Mouse (Mus musculus): ENCODE measurements around the gene Cpeb4. TPM values are rescaled to one million over a fixed set of nuclear protein-coding genes. Genes with fewer than 3 reads are reported as not detected.
A peak's percentile ranks its signal among the peaks of the same experiment; 100 is the strongest.
"Not testable (repeated sequence)": the region's sequence is repeated elsewhere in the genome, so short reads cannot be mapped to it uniquely, and the experiment has no call there.

The Cpeb4 gene
- total RNA-seq, 2 experiments from 2014 or later = 858 to 1,240 TPM

DNA sequence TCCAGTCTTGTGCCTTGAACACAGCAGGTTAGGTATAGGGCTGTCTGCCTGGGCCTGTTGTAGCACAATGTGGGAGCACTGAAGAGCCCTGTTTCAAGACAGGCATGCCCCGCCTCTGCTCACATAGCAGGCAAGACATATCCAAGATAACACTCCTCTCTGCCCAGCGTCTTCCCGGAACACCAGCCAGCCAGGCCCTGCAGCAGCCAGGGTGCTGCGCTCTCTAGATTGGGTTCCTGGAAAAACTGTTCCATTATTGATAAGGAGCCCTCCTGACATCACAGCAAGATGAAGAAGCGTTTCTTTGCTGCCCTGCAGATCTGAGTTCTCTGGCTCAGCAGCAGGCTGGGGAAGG is 28.2 kb upstream of the Cpeb4 start:
- ATAC-seq (replicated peaks; ENCODE audit: low FRiP score, poor library complexity, severe bottlenecking) = peak; percentile 89

DNA sequence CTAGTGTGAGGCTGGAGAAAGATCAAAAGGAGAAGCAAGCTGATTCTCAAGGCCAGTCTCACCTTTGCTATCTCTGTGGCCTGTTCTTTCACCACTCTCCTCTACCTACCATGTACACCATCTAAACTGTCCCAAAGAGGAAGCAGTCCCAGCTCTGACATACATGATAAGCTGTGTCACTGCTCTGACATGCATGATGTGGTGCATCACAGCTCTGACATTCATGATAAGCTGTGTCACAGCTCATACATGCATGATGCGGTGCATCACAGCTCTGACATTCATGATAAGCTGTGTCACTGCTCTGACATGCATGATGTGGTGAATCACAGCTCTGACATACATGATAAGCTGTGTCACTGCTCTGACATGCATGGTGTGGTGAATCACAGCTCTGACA is 26.9 kb upstream of the Cpeb4 start:
- not testable (repeated sequence) for ATAC-seq (replicated peaks; ENCODE audit: low FRiP score, poor library complexity, severe bottlenecking)

DNA sequence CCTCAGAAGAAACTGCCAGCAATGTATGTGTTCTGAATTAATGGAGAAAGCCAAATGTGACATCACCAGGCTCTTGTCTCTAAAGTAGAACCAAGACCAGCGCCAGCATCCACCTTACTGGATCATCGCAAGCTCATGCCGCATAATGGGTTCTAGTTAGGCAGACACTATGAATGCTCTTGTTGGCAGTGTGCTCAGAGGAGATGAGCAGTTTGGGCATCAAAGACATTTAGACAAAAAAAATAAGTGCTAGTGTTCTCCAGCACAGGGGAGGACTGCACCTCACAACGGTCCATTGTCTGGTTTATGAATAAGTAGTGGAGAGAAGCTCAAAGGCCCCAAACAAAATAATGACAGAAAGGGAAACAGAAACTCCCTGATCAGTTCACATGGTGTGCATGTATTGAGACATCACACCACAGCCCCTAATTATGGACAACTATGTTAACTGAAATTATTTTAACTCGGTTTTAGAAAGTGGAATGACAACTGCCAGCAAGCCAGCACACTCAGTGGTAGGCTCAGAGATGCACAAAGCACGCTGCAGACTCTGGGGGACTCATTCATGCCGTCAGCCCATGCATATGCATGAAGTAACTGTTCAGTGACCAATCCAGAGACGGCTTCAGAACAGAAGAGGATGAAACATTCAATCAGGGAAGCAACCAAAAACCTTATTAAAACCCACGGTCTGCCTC is 25.1 kb upstream of the Cpeb4 start:
- no peak for ATAC-seq (replicated peaks; ENCODE audit: low FRiP score, poor library complexity, severe bottlenecking)

DNA sequence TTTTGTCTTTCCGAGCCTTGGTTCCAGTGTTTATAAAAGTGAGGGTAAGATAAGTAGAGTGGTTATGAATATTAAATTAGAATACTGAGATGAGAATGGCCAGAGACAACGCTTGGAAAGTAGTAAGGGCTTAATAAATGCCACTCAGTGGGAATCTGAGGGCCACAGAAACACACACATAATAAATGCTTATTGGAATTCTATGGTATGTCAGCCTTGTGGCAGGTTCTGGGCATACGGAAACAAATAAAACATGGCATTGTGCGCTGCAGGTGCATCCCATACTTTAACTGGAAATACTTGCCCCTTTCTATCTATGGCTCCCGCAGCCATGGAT is 24.6 kb upstream of the Cpeb4 start:
- no peak for ATAC-seq (replicated peaks; ENCODE audit: low FRiP score, poor library complexity, severe bottlenecking)

DNA sequence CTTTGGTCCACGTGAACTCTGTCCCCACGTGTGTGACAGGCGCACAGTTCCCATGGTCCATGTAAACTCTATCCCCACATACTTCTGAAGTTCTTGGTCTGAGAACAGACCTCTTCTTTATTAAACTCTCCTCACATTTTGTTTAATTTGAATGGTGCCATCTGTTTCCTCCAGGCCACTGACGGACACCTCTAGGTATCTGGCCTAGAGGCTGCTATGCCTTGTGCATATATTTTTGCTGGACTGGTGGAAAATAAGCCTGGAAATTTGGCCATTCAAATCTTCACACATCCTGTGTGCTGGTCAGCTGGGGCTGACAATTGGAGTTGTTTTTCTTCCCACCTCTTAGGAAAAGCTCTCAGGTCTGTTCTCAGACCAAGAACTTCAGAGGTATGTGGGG is 23.3 kb upstream of the Cpeb4 start:
- ATAC-seq (replicated peaks; ENCODE audit: low FRiP score, poor library complexity, severe bottlenecking) = no peak

DNA sequence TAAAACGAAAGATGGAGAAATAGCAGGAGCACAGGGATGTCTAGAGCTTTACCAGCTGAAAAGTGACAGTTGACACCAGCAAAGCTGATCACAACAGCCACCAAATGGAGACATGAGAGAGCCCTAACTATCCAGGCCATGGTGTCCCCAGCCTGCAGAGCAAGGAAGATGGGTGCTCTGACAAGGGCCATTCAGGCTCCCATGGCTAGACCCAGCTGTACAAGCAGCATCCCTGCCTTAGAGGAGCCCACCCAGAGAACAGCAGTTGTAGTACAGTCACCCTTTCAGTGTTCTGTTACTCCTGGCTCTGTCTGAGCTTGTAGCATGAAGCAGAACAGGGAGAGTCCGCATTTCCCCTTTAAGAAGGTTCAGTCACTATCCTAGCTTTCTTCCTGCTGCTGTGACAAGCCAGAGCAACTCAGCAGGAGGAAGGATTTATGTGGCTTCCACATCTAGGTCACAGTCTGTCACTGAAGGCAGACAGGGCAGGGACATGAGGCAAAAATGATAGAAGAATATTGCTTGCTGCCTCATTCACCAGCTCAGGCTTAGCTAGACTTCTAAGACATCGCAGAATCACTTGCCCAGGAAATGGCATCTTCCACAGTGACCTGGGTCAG is 21.7 kb upstream of the Cpeb4 start:
- no peak for ATAC-seq (replicated peaks; ENCODE audit: low FRiP score, poor library complexity, severe bottlenecking)

DNA sequence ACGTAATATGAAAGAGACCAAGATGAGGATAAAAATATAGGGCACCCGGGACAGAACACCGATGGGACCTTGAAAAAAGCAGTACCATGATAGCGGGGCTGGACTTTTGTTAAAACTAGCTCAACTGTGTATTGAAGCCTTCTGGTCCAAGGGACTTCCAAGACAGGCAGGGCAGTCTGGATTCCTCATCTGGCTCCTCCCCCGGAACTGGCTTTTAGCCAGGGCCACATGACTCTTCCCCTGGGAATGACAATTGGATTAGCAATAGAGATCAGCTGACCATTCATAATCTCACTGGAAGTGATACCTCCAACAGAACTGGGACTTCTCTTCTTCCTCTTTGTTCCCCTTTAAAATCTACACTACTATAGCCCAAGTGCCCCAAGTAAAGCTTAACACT is 21.0 kb upstream of the Cpeb4 start:
- no peak for ATAC-seq (replicated peaks; ENCODE audit: low FRiP score, poor library complexity, severe bottlenecking)

DNA sequence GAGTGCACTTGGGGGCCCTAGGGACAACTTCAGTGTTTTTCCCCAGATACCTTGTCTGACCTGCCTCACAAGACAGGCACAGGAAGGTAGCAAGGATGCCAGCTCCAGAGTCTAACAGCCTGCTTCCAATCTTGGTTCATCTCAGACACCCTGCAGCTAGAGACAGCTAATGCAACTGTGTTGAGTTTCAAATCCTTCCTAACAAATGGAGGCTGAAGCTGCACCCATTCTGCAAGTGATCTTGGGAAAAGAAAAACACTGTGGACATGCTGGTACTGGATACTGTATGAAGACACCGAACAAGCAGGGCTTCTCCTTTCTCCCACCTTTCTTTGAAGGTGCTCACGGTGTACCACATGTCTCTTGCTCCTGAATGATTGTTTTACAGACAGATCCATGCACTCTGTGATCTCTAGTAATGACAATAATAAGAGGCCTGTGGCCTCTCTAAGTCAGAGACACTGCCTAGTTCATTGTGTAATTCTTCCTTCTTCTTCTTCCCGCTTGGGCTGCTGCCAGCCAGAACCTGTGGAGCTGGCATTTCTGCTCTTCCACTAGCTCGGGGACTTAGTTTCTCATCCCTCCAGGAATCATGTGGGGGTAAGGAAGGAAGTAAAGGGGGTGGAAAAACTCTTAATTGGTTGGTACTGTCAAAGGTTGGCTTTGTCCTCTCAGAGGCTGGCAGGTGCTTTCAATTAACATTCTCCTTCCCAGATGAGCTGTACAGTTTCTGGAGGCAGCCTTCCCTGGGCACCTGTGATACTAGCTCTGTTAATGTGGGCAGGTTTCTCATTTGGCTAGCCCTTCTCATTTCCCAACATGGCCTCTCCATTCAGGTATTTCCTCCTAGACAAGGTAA is 20.1 kb upstream of the Cpeb4 start:
- no peak for ATAC-seq (replicated peaks; ENCODE audit: low FRiP score, poor library complexity, severe bottlenecking)

DNA sequence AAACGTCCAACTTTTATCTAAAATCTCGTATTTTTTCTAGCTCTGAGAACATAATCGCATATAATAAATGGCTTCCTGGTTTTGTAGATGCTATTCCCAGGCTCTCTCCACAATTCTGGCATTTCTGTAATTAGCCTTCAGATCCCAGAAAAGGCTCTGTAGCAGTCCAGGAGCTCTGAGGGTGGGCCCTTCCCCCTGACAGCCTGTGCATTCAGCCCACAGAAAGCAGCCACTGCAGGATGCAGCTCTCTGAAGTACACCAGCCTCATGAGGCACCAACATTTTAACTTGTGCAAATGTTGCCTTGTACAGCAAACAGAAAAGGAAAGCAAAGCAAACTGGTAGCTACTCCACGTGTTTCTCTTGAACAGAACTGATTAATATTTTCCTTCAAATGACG is 17.1 kb upstream of the Cpeb4 start:
- ATAC-seq (replicated peaks; ENCODE audit: low FRiP score, poor library complexity, severe bottlenecking) = no peak

DNA sequence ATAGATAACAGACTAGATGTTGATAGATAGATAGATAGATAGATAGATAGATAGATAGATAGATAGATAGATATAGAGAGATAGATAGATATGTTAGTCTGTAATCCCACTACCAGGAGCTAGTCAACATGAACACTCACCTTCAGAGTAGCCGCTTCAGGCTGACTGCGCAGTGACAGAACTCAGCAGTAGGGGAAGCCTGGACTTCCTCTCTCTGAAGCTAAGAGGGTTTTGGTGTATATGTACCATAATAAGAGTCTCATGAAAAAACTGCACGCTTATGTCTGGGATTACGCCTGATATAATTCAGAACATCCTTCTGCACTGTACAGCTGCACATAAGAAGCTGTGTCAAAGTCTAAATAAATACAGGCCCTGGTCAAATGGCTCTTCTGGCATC is 14.5 kb upstream of the Cpeb4 start:
- ATAC-seq (replicated peaks; ENCODE audit: low FRiP score, poor library complexity, severe bottlenecking) = no peak

DNA sequence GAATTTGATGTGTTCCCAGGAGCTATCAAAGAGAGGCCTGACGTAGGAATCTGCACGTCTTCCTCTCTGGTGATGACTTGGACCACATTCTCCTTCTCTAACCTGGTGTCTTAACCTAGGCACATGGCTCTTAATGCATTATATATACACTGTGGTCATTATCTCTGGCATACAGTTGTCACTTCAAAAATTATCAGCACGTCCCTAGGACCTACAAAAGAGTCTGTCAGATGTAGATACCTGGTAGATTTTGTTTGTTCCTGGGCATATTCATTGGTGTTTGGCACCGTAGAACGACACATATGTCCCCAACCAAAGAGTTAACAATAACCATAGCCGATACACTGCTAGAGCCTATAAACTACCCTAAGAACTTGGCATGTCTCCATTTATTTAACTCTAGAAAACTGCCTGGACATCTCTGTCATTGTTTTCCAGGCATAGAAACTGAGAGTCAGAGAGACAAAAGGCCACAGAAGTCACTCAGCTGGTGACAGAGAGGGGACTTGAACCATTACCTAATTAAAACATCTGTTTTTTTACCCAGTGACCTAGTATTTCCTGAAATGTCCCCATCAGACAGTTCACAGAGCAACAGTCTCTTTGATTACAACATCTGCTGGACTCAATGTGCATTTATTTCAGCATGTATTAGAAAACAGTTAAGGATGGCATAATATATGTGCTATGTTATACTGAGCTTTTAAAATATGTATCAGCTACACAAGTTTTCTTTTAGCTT is 10.7 kb upstream of the Cpeb4 start:
- peak; percentile 78 for ATAC-seq (replicated peaks; ENCODE audit: low FRiP score, poor library complexity, severe bottlenecking)

DNA sequence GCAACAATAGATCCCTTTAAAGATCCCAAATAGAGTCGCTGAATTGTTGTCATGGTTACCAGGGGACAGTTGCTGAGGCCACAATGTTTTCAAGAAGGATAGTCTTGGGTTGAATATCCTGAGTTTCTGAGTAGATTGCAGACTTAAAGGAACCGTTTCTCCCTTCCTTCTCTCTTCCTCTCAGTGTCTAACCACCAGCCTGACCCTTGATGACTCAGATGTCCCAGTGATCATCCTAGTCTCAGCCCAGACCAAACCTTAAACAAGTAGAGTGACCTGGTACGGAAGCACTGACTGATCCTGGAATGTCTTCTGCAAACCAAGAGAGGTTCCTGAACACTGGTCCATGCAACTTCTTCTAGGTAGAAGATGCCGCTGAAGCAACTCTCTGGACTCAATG is 4.0 kb upstream of the Cpeb4 start:
- ATAC-seq (replicated peaks; ENCODE audit: low FRiP score, poor library complexity, severe bottlenecking) = no peak

DNA sequence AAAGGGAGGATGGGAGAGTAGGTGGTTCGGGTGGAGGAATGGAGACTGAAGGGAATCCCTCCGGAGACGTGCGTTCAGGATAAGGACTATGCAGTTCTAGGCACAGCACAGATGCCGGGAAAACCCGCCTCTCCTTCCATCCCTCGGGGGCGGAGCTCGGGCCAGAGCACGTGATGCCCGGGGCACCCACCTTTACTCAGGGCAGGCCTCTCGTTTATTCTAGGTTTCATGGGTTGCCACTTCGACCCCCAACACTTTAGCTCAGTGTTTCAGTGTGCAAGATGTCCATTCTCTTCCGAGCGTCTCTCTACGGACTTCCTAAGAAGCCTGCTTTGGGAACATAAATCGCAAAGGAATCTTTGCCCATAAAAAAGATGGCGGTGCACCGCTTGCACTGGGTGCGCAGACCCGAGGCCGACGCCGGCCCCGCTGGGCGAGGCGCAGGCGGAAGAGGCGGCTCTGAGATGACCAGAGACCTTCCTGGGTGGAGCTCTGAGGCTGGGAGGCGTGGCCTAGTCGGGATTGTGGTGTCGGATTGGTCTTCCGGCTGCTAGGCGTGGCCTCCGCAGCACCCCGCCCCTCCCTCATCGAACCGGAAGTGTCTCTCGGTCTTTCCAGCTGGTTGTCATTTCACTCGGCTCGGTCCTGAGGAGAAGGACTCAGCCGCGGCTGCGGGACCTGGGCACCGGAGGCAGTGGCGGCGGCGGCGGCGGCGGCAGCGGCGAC is 1.6 kb upstream of the Cpeb4 start:
- peak; percentile 91 for ATAC-seq (replicated peaks; ENCODE audit: low FRiP score, poor library complexity, severe bottlenecking)

DNA sequence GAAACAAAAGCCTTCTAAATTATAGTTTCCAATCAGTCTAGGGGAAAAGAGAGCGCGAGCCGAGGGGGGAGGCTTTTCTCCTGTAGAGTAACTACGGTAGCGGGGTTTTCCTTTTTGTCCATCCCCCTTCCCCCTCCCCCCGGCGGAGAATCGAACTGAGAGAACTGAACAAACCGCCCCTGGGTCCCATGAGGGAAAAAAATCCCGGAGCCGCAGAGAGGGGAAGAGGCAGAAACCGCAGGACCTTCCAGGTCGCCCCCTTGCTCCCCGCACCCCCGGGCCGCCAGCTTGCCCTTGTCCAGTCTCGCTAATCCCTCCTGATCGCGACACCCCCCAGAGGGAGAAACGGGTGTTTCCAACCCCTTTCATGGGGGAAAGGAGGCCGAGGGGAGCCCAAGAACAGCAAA is 873 bp upstream of the Cpeb4 start:
- peak; percentile 21 for ATAC-seq (replicated peaks; ENCODE audit: low FRiP score, poor library complexity, severe bottlenecking)

DNA sequence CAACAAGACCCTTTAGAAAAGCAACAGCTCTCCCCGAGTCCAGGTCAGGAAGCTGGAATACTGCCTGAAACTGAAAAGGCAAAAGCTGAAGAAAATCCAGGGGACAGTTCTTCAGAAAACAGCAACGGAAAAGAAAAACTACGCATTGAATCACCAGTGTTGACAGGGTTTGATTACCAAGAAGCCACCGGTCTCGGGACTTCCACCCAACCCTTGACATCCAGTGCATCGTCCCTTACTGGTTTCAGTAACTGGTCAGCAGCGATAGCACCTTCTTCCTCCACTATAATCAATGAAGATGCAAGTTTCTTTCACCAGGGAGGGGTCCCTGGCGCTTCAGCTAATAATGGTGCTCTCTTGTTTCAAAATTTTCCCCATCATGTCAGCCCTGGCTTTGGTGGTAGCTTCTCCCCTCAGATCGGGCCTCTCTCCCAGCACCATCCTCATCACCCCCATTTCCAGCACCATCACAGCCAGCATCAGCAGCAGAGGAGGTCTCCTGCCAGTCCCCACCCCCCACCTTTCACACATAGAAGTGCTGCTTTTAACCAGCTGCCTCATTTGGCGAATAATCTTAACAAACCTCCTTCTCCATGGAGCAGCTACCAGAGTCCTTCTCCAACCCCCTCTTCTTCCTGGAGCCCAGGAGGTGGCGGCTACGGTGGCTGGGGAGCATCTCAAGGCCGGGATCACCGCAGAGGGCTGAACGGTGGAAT is 693 bp downstream of the Cpeb4 start:
- ATAC-seq (replicated peaks; ENCODE audit: low FRiP score, poor library complexity, severe bottlenecking) = no peak

DNA sequence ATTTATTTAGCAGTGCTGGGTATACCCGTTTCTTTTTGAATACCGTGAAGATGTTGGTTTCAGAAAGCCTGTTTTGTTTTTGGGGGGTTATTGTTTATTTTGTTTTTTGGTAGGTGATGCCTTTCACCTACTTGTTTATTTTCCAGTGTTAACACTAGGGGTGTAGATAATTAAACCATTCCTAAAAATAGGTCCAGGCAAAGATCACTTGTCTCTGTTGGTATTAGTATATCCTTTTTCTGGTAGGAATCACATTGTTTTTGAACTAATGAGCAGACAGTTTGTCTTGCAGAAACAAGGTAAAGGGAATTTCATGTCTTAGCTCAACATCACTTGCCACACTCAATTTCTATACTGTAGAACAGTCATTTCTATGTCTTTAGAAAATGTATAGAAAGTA is 2.1 kb downstream of the Cpeb4 start:
- ATAC-seq (replicated peaks; ENCODE audit: low FRiP score, poor library complexity, severe bottlenecking) = no peak

DNA sequence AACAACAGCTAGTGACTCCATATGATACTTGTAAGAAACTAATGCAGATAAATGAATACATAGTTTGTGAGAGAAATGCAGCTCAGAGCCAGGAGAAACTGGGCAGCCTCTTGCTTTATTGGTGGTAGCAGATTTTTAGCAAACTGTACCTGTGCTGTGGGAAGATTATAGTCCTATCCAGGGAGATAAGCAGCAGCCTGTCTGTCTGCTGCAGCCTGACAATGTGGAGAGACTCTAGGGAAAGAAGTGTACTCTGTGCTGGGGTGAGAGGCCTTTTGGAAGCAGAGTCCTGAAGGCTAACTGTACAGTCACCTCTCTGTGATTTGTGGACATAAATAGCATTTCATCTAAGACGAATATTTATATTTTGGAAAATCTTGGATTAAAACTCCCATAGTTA is 11.7 kb downstream of the Cpeb4 start:
- no peak for ATAC-seq (replicated peaks; ENCODE audit: low FRiP score, poor library complexity, severe bottlenecking)

DNA sequence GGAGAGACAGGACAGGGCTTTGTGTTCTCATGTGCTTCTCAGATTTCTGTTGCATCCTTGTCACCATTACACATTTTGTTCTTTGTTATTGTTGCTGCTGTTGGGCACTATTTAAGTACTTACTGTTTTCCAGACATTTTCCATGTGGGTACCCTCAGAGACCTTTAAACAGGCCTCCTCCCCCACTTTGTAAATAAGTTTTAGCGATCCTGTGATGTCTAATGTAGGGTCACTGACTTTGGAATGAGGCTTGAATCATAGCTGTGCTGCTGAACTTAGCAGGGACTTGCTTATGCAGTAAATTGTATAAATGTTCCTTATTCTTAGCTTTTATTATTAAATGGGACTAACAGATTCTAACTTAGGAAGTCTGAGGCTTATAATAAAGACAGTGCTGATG is 13.8 kb downstream of the Cpeb4 start:
- ATAC-seq (replicated peaks; ENCODE audit: low FRiP score, poor library complexity, severe bottlenecking) = no peak

DNA sequence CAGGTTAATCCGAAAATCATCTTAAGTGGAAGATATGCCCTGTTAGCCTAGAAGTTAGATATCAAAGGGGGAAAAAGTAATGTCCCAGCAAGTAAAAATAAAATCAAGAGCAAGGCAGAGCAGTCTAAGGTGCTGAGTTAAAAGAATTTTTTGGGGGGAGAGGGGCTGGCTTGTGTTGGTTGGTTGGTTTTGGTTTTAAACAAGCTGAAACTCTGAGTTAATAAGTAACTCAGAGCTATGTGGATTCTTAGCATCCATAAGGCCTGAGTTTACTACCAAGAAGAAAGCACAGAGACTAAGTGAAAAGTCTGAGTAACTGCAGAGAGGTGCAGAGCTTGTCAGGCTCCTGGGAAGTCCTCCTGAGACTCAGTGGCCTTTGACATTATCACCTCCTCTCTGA is 16.2 kb downstream of the Cpeb4 start:
- ATAC-seq (replicated peaks; ENCODE audit: low FRiP score, poor library complexity, severe bottlenecking) = no peak

Data from erythroblast, adult 5-6 weeks (primary cell).